Mouse (Mus musculus) embryonic fibroblast, embryonic 13.5 days (primary cell): Measurements from ENCODE around the gene Maff. TPM values are rescaled to one million over a fixed set of nuclear protein-coding genes. Genes with fewer than 3 reads are reported as not detected.
A peak's percentile ranks its signal among the peaks of the same experiment; 100 is the strongest.

ENCODE experiments used
- H3K27ac ChIP-seq: 2 replicates; pipeline ENCODE4 v1.5.1; 2012; ENCODE audit warnings: low read length, control low read depth, inconsistent platforms; ENCODE audit not compliant: insufficient read depth
- H3K4me1 ChIP-seq: 2 replicates; pipeline ENCODE4 v1.6.1; 2011; ENCODE audit warnings: low read length; ENCODE audit not compliant: control insufficient read depth, insufficient read depth
- H3K4me3 ChIP-seq: 2 replicates; pipeline ENCODE4 v1.5.1; 2011; ENCODE audit warnings: mild to moderate bottlenecking, control low read depth, low read length; ENCODE audit not compliant: insufficient read depth
- CTCF ChIP-seq: IDR thresholded peaks from 2 replicates; pipeline ENCODE4 v1.5.1; 2011; ENCODE audit warnings: mild to moderate bottlenecking, control low read depth, low read length, moderate library complexity, borderline replicate concordance; ENCODE audit not compliant: insufficient read depth
- POLR2A ChIP-seq: IDR thresholded peaks from 2 replicates; pipeline ENCODE4 v1.6.1; 2011; ENCODE audit warnings: low read depth, mild to moderate bottlenecking, control low read depth, low read length, moderate library complexity
- polyA plus RNA-seq: library from polyadenylated mRNA; stranded (reverse); fragments of >200 nt; gene quantifications from 2 replicates; pipeline ENCODE4 v1.2.4, GENCODE M21; 2011; ENCODE audit warnings: low read depth; ENCODE audit not compliant: missing spikeins, insufficient read length

The Maff gene
- polyA plus RNA-seq, 1 experiment: 11.7 TPM

GRCm38 (mm10) chr15:79322281-79322990 is 24.0 kb upstream of the Maff start:
- Histone ChIP-seq H3K4me3 (no peak overlapping the region), H3K27ac (peak overlapping the region; percentile 27; the same call in 1 of the 2 replicates), H3K4me1 (peaks cover 16% of the 10 kb centered on the region)
- TF ChIP-seq CTCF (no peak), POLR2A (no peak)

- TF ChIP-seq POLR2A (no peak), CTCF (no peak)
- Histone ChIP-seq H3K4me3 (no peak overlapping the region), H3K4me1 (peaks cover 16% of the 10 kb centered on the region), H3K27ac (peak overlapping the region; percentile 27; the same call in 1 of the 2 replicates)
These were observed 23.2 kb upstream of the Maff start for GRCm38 (mm10) chr15:79322991-79323790.

- Histone ChIP-seq H3K27ac (no peak overlapping the region), H3K4me1 (peaks cover 16% of the 10 kb centered on the region), H3K4me3 (no peak overlapping the region)
- TF ChIP-seq CTCF (no peak), POLR2A (no peak)
These were observed 22.6 kb upstream of the Maff start for GRCm38 (mm10) chr15:79323791-79324155.

- peaks cover 16% of the 10 kb centered on the region for H3K4me1 ChIP-seq
- H3K4me3 ChIP-seq: no peak overlapping the region
- no peak overlapping the region for H3K27ac ChIP-seq
- no peak for TF ChIP-seq POLR2A
- TF ChIP-seq CTCF: no peak
These were observed 22.0 kb upstream of the Maff start for GRCm38 (mm10) chr15:79324373-79324772.

GRCm38 (mm10) chr15:79325742-79326141 is 20.7 kb upstream of the Maff start:
- Histone ChIP-seq H3K27ac (no peak overlapping the region), H3K4me3 (no peak overlapping the region), H3K4me1 (peaks cover 16% of the 10 kb centered on the region)
- no peak for TF ChIP-seq POLR2A
- no peak for TF ChIP-seq CTCF

GRCm38 (mm10) chr15:79326264-79326663 is 20.2 kb upstream of the Maff start:
- Histone ChIP-seq H3K4me1 (peaks cover 16% of the 10 kb centered on the region), H3K4me3 (no peak overlapping the region), H3K27ac (no peak overlapping the region)
- TF ChIP-seq CTCF (no peak), POLR2A (no peak)

- TF ChIP-seq CTCF (no peak), POLR2A (peak; percentile 9; the same call in 1 of the 2 replicates)
- peaks cover 16% of the 10 kb centered on the region for H3K4me1 ChIP-seq
- peak overlapping the region; percentile 12 for H3K27ac ChIP-seq
- H3K4me3 ChIP-seq: peak overlapping the region; percentile 69
These were observed 19.2 kb upstream of the Maff start for GRCm38 (mm10) chr15:79326971-79327961.

GRCm38 (mm10) chr15:79328058-79328938 is 18.1 kb upstream of the Maff start, which contains the start of gene Pla2g6:
Gene Pla2g6, minus strand, starts transcription at chr15:79328390.
- peak within 1 kb of the TSS; percentile 69 for H3K4me3 ChIP-seq
- TF ChIP-seq POLR2A (peak; percentile 79), CTCF (no peak)
- peak within 1 kb of the TSS; percentile 19 for H3K27ac ChIP-seq
- H3K4me1 ChIP-seq: peaks cover 10% of the 10 kb centered on the region
